In genomic region chr11:90317482-90317881, GRCm38 (mm10) we compare ENCODE assay signal across 9 mouse cellular contexts.
DNase-seq lines count a peak whose midpoint lies in the region; ATAC-seq and TF ChIP-seq lines count a peak whose summit lies in the region.
"Had no signal": no experiment of that assay in that cellular context is flagged by ENCODE, and none has a peak within 500 bp of the region (broad histone marks: within the 10 kb centered on the region; RNA-seq: fewer than 3 reads in every experiment).

No protein-coding gene starts in this region.

- no peak overlapping the region for H3K4me3 ChIP-seq in forebrain, postnatal 0 days (ENCODE audit: low read depth, low read length)
- no peak overlapping the region for H3K4me3 ChIP-seq in forebrain, embryonic 12.5 days (replicated peaks)
- no peak overlapping the region for H3K4me3 ChIP-seq in lung, adult 2 months (replicated peaks; ENCODE audit: extremely low read depth, low read depth, low read length)
- H3K4me3 ChIP-seq: hindbrain, embryonic 15.5 days had no signal

- 6% methylated on average over 4 of the region's 4 CpGs for WGBS in forebrain, postnatal 0 days
- 25% methylated on average over 4 of the region's 4 CpGs for whole genome bisulfite sequencing in forebrain, embryonic 12.5 days
- WGBS in lung, adult 2 months, result 8% methylated on average over 4 of the region's 4 CpGs

- H3K27me3 ChIP-seq in forebrain, postnatal 0 days (ENCODE audit: insufficient read depth, low read length), result no peaks in the 10 kb centered on the region
- H3K27me3 ChIP-seq in forebrain, embryonic 12.5 days, result no peaks in the 10 kb centered on the region; the same call in 1 of the 2 replicates
- no peaks in the 10 kb centered on the region for H3K27me3 ChIP-seq in splenic B cell, adult 2 months (ENCODE audit: control insufficient read depth, insufficient read depth, low read length, poor library complexity, severe bottlenecking)
- H3K27me3 ChIP-seq: hindbrain, embryonic 15.5 days had no signal

- no peak overlapping the region for H3K4me2 ChIP-seq in forebrain, postnatal 0 days (ENCODE audit: low read depth)
- no peak overlapping the region for H3K4me2 ChIP-seq in forebrain, embryonic 12.5 days
- H3K4me2 ChIP-seq: hindbrain, embryonic 15.5 days had no signal

- H3K9ac ChIP-seq in forebrain, postnatal 0 days, result no peak overlapping the region
- no peak overlapping the region for H3K9ac ChIP-seq in forebrain, embryonic 12.5 days
- H3K9ac ChIP-seq: hindbrain, embryonic 15.5 days had no signal

- no peak overlapping the region for H3K27ac ChIP-seq in forebrain, postnatal 0 days (ENCODE audit: low read depth, low read length)
- no peak overlapping the region for H3K27ac ChIP-seq in forebrain, embryonic 12.5 days
- H3K27ac ChIP-seq: hindbrain, embryonic 15.5 days had no signal

- H3K36me3 ChIP-seq in forebrain, postnatal 0 days (ENCODE audit: insufficient read depth), result no peaks in the 10 kb centered on the region
- H3K36me3 ChIP-seq in forebrain, embryonic 12.5 days (replicated peaks), result no peaks in the 10 kb centered on the region
- no peaks in the 10 kb centered on the region for H3K36me3 ChIP-seq in splenic B cell, adult 2 months (ENCODE audit: control insufficient read depth, insufficient read depth, low read length, poor library complexity, severe bottlenecking)
- H3K36me3 ChIP-seq: hindbrain, embryonic 15.5 days had no signal

- ATAC-seq in forebrain, postnatal 0 days, result no peak
- no peak for ATAC-seq in forebrain, embryonic 12.5 days (ENCODE audit: low FRiP score)

- peak; percentile 88 for TF ChIP-seq CTCF in forebrain, postnatal 0 days (IDR thresholded peaks at IDR 0.05; ENCODE audit: low read depth)
- TF ChIP-seq CTCF in lung, adult 2 months (IDR thresholded peaks at IDR 0.05; ENCODE audit: insufficient read depth, low read length), result peak; percentile 41

- H3K9me3 ChIP-seq in forebrain, postnatal 0 days (ENCODE audit: low read length), result no peaks in the 10 kb centered on the region
- H3K9me3 ChIP-seq in forebrain, embryonic 12.5 days, result no peaks in the 10 kb centered on the region
- H3K9me3 ChIP-seq: hindbrain, embryonic 15.5 days had no signal

- no peaks in the 10 kb centered on the region for H3K4me1 ChIP-seq in forebrain, postnatal 0 days (ENCODE audit: insufficient read depth)
- H3K4me1 ChIP-seq in forebrain, embryonic 12.5 days, result no peaks in the 10 kb centered on the region
- no peaks in the 10 kb centered on the region for H3K4me1 ChIP-seq in lung, adult 2 months (ENCODE audit: control insufficient read depth, insufficient read depth, low read length)
- H3K4me1 ChIP-seq: hindbrain, embryonic 15.5 days had no signal

- no peak for TF ChIP-seq POLR2A in lung, adult 2 months (IDR thresholded peaks at IDR 0.05; ENCODE audit: borderline replicate concordance, extremely low read depth, low read depth, low read length)

- peak; percentile 83 for DNase-seq in forebrain, postnatal 0 days
- DNase-seq in urinary bladder, postnatal 25 days (ENCODE audit: low spot score), result peak; percentile 37
- DNase-seq in urinary bladder, adult 2 months (ENCODE audit: low spot score), result no peak
- peak; percentile 83 for DNase-seq in embryo, embryonic 10.5 days (ENCODE audit: low spot score)
- peak; percentile 63 for DNase-seq in kidney, postnatal 14 days
- no peak for DNase-seq in lung, adult 2 months
- DNase-seq in splenic B cell, adult 2 months (ENCODE audit: low read depth, low spot score), result peak; percentile 40

Comparison
In these comparisons a context has a peak if more than half of its experiments do, and no peak if none do; other contexts are left out.
1. DNase-seq: peak in forebrain, postnatal 0 days (single experiment), urinary bladder, postnatal 25 days (single experiment), embryo, embryonic 10.5 days (single experiment), kidney, postnatal 14 days (single experiment) and splenic B cell, adult 2 months (single experiment); none in urinary bladder, adult 2 months (single experiment) and lung, adult 2 months (single experiment).